Mouse (Mus musculus): Measurements from ENCODE around the gene Col6a6. TPM values are rescaled to one million over a fixed set of nuclear protein-coding genes. Genes with fewer than 3 reads are reported as not detected.
"Not testable (repeated sequence)": the region's sequence is repeated elsewhere in the genome, so short reads cannot be mapped to it uniquely, and the experiment has no call there.

The Col6a6 gene
- polyA plus RNA-seq, 1 experiment = 0.38 TPM

DNA sequence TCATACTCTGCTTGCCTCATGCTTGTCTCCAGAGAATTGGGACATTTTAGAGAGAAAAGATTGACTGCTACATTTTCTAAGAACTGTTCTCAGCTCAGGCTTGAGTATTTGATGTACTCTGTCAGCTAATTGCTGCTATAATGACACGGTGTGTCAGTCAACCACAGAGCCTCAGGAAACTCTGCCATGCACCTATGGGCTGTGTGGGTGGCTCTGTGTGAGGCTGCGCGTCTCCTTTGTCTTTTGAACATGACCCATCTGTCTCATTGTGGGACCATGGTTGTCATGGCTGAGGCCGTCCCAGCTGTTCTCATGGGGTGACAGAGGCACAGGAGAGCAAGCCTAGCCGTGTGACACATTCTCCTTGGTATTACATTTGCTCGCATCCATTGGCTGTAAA is 168.1 kb downstream of the Col6a6 start:
- no peak for TF ChIP-seq CTCF (IDR thresholded peaks at IDR 0.05; ENCODE audit: borderline replicate concordance, extremely low read depth, insufficient read depth, insufficient read length)
- DNase-seq (ENCODE audit: low read depth) = peak; percentile 50

DNA sequence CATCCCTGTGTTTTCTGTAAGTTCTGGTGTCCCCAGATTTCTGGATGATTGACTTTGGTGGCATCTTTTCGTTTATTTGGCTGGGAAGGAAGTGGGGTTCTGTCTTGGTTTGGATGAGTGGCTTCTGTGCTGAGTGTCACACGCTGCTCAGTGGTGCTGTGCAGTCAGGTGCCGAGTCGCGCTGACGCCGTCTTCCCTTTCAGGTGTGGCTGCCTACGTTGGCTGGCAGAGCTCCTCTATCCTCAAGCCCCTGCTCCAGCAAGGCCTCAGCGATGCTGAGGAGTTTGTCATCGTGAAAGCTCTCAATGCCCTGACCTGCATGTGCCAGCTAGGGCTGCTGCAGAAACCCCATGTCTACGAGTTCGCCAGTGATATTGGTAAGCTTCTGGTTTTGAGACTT is 169.7 kb downstream of the Col6a6 start:
- TF ChIP-seq CTCF (IDR thresholded peaks at IDR 0.05; ENCODE audit: borderline replicate concordance, extremely low read depth, insufficient read depth, insufficient read length) = no peak
- TF ChIP-seq POLR2A (IDR thresholded peaks at IDR 0.05; ENCODE audit: borderline replicate concordance, extremely low read depth, insufficient read depth, insufficient read length, poor library complexity, severe bottlenecking) = no peak

DNA sequence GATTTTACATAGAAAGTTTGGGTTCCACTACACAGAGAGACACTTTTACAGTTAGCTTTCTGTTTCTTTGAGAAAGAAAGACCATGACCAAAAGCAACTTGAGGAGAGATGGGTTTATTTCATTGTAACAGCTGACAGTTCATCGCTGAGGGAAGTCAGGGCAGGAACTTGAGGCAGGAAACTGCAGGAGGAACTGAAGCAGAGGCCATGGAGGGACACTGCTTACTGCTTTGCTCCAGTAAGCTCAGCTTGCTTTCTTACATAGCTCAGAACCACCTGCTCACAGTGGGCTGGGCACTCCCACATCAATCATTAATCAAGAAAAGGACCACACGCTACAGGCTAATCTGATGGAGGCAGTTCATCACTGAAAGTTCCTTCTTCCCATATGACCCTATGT is 171.8 kb downstream of the Col6a6 start:
- TF ChIP-seq CTCF (IDR thresholded peaks at IDR 0.05; ENCODE audit: borderline replicate concordance, extremely low read depth, insufficient read depth, insufficient read length) = no peak
- no peak for TF ChIP-seq POLR2A (IDR thresholded peaks at IDR 0.05; ENCODE audit: borderline replicate concordance, extremely low read depth, insufficient read depth, insufficient read length, poor library complexity, severe bottlenecking)
- DNase-seq (ENCODE audit: low read depth) = no peak

More for the DNA sequence above, 169.7 kb downstream of the Col6a6 start:
- DNase-seq (ENCODE audit: low read depth) = no peak

DNA sequence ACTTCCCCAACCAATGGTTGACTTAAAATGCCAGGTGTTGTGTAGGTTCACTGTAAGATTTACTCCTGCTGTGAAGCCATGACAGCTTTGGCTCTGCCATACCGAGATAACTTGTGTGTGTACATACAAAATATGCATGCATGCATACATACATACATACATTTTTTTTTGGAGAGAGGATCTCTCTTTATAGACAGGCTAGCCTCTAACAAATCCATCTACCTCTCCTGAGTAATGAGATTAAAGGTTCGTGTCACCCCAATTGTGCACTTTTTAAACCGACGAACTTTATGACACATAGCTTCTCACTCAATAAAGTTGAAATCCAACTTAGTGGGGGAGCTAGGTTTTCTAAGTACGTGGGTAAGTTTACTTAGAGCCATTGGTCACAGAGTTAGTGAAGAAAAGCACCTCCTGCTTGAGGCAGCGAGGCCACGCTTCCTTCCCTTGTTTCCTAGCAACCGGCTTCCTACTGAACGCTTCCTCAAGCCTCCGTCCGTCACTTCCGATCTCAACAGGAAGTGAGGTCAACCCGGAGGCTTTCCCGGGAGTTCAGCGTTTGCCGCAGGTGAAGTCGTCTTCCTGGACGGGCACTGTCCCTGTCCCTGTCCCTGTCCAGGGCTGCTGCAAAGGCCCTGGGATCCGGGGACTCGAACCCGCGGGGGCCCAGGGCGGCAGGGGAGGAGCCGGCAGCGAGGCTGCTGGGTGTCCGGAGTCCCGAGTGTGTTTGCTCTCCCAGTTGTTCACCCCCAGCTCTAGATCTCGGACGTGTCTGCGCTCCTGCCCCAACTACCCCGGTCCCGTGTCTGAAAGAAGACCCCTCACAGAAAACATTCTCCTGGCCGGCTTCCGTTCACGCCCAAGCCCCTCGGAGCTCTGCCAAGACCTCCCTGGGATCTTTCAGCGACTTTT is 185.2 kb downstream of the Col6a6 start, which contains the start of gene Pik3r4:
TSS of gene Pik3r4 (plus strand) at position 519 of the 912 bp plus-strand sequence.
- TF ChIP-seq CTCF (IDR thresholded peaks at IDR 0.05; ENCODE audit: borderline replicate concordance, extremely low read depth, insufficient read depth, insufficient read length) (no peak), POLR2A (IDR thresholded peaks at IDR 0.05; ENCODE audit: borderline replicate concordance, extremely low read depth, insufficient read depth, insufficient read length, poor library complexity, severe bottlenecking) (peak; percentile 55; the same call in 1 of the 2 replicates)
- peak; percentile 97 for DNase-seq (ENCODE audit: low read depth)

DNA sequence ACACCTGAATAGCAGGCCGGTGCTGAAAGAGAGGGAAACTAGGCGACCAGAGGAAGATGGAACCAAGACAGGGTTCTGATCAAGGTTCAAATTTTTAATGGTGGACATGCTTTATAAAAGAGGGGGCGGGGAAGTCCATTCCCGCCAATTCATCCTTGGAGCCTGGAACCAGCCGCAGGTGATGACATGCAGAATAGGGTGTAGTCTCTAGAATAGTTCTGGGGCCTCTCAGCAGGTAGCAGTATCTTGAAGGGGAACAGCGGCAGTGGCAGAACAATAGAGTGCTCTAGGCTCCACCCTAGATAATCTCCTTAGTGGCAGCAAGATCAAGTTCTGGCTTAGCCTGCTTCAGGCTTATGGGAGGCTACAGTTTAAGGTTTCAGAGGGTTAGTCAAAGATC is 186.6 kb downstream of the Col6a6 start:
- DNase-seq (ENCODE audit: low read depth) = not testable (repeated sequence)

Other genes starting within 250 kb of the Col6a6 start
- gene Pik3r4, start 185.2 kb downstream of the Col6a6 start, polyA plus RNA-seq (2012; rRNA removed) = 17.0 and 23.5 TPM in 2 replicates
- gene Col6a5, start 132.5 kb upstream of the Col6a6 start, polyA plus RNA-seq (2012; rRNA removed) = 0.57 and 1.00 TPM in 2 replicates

All from brain, embryonic 14.5 days (tissue).